Mouse (Mus musculus): ENCODE results near the gene Nod2. TPM values are rescaled to one million over a fixed set of nuclear protein-coding genes. Genes with fewer than 3 reads are reported as not detected.
A peak's percentile ranks its signal among the peaks of the same experiment; 100 is the strongest.
"Not testable (repeated sequence)": the region's sequence is repeated elsewhere in the genome, so short reads cannot be mapped to it uniquely, and the experiment has no call there.

Nod2 gene
- polyA plus RNA-seq, 1 experiment from 2014 or later, result 0.10 TPM

DNA sequence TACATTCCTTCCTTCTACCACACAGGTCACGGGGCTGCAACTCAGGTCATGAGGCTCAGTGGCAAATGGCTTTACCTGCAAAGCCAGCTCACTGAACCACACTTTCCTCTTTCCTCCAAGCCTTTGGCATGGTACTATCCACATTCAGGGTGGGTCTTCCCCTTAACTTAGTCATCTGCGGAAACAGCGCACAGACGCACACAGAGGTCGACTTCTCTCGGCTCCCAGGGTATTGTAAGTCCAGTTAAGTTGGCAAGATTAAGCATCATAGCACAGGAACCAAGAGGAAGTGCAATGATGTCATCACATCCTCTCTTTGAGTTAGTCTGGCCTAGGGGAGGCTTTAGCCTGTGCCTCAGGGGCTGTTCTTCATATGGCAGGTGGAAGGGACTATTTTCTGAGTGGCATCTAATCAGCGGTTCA, 13.8 kb upstream of the Nod2 start:
- H3K9ac ChIP-seq, result no peak overlapping the region
- 58% methylated on average over 7 of the region's 7 CpGs for WGBS
- peak; percentile 68 for ATAC-seq (ENCODE audit: insufficient number of reproducible peaks, low FRiP score)

GRCm38 (mm10) chr8:88635474-88636397, 11.4 kb upstream of the Nod2 start, which contains the start of gene Snx20:
TSS of gene Snx20 (minus strand) at chr8:88636128.
- Histone ChIP-seq H3K4me1 (replicated peaks) (no peaks in the 10 kb centered on the region), H3K4me2 (no peak within 1 kb of the TSS), H3K9ac (no peak within 1 kb of the TSS), H3K27ac (ENCODE audit: poor library complexity, severe bottlenecking) (no peak within 1 kb of the TSS), H3K9me3 (replicated peaks) (no peaks in the 10 kb centered on the region), H3K27me3 (replicated peaks) (0 out of 2 replicates have a peak, but pooled peaks cover 5% of the 10 kb centered on the region), H3K36me3 (no peaks in the 10 kb centered on the region), H3K4me3 (no peak within 1 kb of the TSS)
- 70% methylated on average over 14 of the region's 14 CpGs for WGBS
- no peak for ATAC-seq (ENCODE audit: insufficient number of reproducible peaks, low FRiP score)

More for the DNA sequence above, 13.8 kb upstream of the Nod2 start:
- H3K4me2 ChIP-seq, result no peak overlapping the region
- no peaks in the 10 kb centered on the region for H3K9me3 ChIP-seq (replicated peaks)
- H3K27me3 ChIP-seq (replicated peaks), result peaks cover 14% of the 10 kb centered on the region
- H3K4me1 ChIP-seq (replicated peaks), result no peaks in the 10 kb centered on the region
- H3K27ac ChIP-seq (ENCODE audit: poor library complexity, severe bottlenecking), result no peak overlapping the region
- H3K36me3 ChIP-seq, result no peaks in the 10 kb centered on the region
- H3K4me3 ChIP-seq, result no peak overlapping the region

DNA sequence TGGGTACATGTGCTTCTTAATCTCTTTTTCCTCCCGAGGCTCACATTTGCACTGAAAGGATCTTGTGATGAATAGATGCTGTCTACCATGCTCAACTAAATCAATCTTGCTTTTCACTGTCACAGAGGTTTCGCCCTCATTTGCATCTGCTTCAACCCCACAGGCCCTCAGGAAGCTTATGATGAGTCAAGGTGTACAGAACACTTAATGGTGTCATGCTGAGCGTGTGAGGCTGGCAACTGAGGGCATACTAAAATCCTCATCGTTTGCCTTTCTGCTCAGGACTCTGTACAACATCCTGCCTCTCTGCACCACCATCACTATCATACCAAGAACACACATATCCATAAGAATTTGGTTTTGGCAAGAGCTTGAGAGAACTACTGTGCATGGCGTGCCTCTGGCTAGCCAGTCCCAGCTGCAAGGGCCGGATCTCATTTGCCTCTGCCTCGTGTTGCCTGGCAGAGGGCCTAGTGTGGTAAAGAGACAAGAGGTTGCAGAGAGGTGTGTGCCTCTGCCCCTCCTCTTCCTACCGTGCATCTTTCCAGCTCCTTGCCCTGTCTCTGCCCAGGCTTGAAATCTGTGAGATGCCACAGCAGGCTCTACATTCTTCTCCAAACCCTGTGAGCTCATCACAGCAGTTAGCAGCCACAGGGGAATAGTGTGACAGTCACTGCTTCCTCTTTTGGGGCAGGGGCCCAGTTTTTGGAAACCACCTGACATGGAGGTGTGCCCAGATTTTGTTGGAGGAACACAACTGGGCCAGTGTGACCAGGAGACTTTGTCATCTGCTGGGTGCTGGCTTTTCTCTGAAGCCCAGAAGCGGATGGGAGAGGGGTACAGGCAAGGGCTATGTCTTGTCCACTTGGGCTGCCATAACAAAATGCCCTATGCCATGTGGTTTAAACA, 9.8 kb upstream of the Nod2 start:
- Histone ChIP-seq H3K4me2 (no peak overlapping the region), H3K9ac (no peak overlapping the region), H3K9me3 (replicated peaks) (no peaks in the 10 kb centered on the region), H3K4me3 (no peak overlapping the region), H3K4me1 (replicated peaks) (no peaks in the 10 kb centered on the region), H3K27me3 (replicated peaks) (0 out of 2 replicates have a peak, but pooled peaks cover 5% of the 10 kb centered on the region), H3K27ac (ENCODE audit: poor library complexity, severe bottlenecking) (no peak overlapping the region), H3K36me3 (no peaks in the 10 kb centered on the region)
- WGBS, result 72% methylated on average over 9 of the region's 9 CpGs
- ATAC-seq (ENCODE audit: insufficient number of reproducible peaks, low FRiP score), result no peak

DNA sequence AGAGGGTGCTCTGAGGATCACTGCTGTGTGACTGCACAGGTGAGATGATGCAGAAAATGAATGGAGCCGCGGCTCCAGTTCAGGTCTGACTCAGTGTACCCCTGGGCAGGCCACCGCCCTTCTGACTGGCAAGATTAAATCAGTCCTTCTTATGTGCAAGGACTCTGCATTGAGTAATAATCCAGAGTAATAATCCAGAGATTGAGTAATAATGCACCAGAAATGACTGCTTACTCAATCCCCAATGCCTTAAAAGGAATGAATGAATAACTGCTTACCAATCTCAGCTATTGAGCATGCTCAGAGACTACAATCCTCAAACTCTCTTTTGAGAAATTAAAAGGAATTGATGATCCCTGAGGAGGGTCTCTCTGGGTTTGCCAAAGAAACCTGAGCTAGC, 8.2 kb upstream of the Nod2 start:
- 95% methylated on average over 3 of the region's 3 CpGs for WGBS
- H3K27me3 ChIP-seq (replicated peaks), result 0 out of 2 replicates have a peak, but pooled peaks cover 5% of the 10 kb centered on the region
- no peaks in the 10 kb centered on the region for H3K4me1 ChIP-seq (replicated peaks)

DNA sequence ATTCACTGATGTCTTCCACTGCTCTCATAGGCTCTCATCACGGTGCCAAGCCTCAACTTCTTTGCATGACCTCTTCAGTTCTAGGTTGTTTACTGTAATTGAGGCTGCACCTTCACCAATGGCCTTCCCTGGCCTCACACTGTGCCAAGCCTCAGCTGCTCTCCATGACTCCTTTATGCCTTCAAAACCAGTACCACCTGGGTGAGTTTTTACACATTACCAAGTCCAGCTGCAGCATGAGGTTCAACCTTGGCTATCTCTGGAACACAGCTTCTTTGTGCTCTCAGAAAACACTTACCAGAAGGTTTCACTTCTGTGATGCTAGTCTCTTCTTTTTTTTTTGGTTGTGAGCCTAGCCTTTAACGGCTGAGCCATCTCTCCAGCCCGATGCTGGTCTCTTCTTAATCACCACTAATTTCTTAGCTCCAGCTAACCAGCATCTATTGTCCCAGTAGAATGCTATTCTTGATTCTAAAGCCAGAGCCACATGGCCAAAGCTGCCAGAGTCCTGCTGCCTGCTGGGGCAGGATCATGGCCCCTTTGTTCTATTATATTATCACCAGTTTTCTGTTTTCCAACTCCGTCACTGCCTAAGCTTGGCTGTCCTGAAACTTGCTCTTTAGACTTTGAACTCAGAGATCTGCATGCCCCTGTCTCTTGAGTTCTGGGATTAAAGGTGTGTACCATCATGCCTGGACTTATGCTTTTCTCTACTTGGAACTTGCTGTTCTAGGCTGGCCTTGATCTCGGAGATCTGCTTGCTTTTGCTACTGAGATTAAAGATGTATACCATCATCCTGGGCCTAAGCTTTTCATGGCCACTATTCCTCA, 4.2 kb upstream of the Nod2 start:
- WGBS, result 81% methylated on average over 5 of the region's 5 CpGs
- Histone ChIP-seq H3K4me2 (no peak overlapping the region), H3K9ac (no peak overlapping the region), H3K27me3 (replicated peaks) (peaks cover 2% of the 10 kb centered on the region), H3K4me1 (replicated peaks) (peaks cover 12% of the 10 kb centered on the region), H3K9me3 (replicated peaks) (no peaks in the 10 kb centered on the region), H3K4me3 (no peak overlapping the region), H3K27ac (ENCODE audit: poor library complexity, severe bottlenecking) (no peak overlapping the region), H3K36me3 (no peaks in the 10 kb centered on the region)
- no peak for ATAC-seq (ENCODE audit: insufficient number of reproducible peaks, low FRiP score)

More for the DNA sequence above, 8.2 kb upstream of the Nod2 start:
- Histone ChIP-seq H3K9ac (no peak overlapping the region), H3K36me3 (no peaks in the 10 kb centered on the region), H3K9me3 (replicated peaks) (no peaks in the 10 kb centered on the region), H3K4me3 (no peak overlapping the region), H3K27ac (ENCODE audit: poor library complexity, severe bottlenecking) (no peak overlapping the region), H3K4me2 (no peak overlapping the region)
- no peak for ATAC-seq (ENCODE audit: insufficient number of reproducible peaks, low FRiP score)

GRCm38 (mm10) chr8:88648322-88648721, 1.2 kb downstream of the Nod2 start:
- H3K27ac ChIP-seq (ENCODE audit: poor library complexity, severe bottlenecking), result no peak overlapping the region
- no peak overlapping the region for H3K4me2 ChIP-seq
- no peak for ATAC-seq (ENCODE audit: insufficient number of reproducible peaks, low FRiP score)
- H3K36me3 ChIP-seq, result no peaks in the 10 kb centered on the region
- H3K4me1 ChIP-seq (replicated peaks), result peaks cover 13% of the 10 kb centered on the region
- H3K27me3 ChIP-seq (replicated peaks), result peaks cover 39% of the 10 kb centered on the region
- H3K9ac ChIP-seq, result no peak overlapping the region
- no peaks in the 10 kb centered on the region for H3K9me3 ChIP-seq (replicated peaks)
- H3K4me3 ChIP-seq, result no peak overlapping the region

DNA sequence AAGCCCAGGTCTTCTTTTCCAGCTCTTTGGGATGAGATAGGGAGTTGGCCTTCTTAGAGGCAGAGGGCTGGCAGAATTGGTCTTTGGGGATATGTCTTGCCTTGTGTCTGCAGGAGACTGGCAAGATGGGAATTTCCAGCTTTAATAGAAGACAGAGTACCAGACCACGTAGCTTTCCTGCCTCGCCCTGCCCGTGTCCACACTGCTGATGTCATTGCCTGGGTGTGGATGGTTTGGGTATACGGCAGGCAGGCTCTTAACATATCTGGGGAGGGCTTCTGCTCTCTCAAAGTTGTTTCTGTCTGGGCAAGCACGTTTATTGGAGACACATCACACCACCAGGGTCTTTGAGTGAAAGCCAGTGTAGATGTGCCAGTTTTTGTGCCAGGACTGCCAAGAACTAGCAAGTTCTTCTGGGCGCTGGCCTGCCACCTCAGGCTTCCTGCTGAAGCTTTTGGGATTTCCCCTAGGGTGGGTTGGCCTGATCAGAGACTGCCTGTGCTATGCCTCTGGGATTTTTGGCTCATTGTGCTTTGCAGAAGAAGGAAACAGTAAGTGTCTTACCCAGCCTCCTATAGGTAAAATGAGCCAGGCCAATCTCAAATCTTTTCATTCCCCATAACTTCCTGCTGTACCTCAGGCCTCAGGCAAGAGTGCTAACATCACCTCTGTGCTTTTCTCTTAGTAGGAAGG, 3.0 kb downstream of the Nod2 start:
- H3K4me1 ChIP-seq (replicated peaks), result peaks cover 13% of the 10 kb centered on the region
- no peak overlapping the region for H3K27ac ChIP-seq (ENCODE audit: poor library complexity, severe bottlenecking)
- H3K9me3 ChIP-seq (replicated peaks), result no peaks in the 10 kb centered on the region
- H3K9ac ChIP-seq, result no peak overlapping the region
- H3K27me3 ChIP-seq (replicated peaks), result peaks cover 39% of the 10 kb centered on the region
- no peaks in the 10 kb centered on the region for H3K36me3 ChIP-seq
- H3K4me3 ChIP-seq, result no peak overlapping the region
- 71% methylated on average over 6 of the region's 6 CpGs for WGBS
- H3K4me2 ChIP-seq, result no peak overlapping the region
- ATAC-seq (ENCODE audit: insufficient number of reproducible peaks, low FRiP score), result no peak

DNA sequence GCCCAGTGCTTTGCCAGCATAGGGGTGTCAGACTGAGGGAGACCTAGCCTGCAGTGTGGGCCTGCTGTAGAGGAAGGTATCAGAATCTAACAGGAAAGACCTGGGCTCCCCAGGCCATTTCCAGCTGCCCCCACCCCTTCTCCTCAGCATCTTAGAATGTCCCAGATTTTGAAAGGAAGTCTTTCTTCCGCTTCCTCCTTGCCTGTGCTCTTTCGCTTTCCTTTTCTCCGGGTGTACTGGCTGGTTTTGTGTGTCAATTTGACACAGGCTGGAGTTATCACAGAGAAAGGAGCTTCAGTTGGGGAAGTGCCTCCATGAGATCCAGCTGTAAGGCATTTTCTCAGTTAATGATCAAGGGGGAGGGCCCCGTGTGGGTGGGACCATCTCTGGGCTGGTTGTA, 4.0 kb downstream of the Nod2 start:
- not testable (repeated sequence) for H3K9me3 ChIP-seq (replicated peaks); H3K4me3 ChIP-seq; H3K36me3 ChIP-seq; H3K9ac ChIP-seq; H3K27ac ChIP-seq (ENCODE audit: poor library complexity, severe bottlenecking); ATAC-seq (ENCODE audit: insufficient number of reproducible peaks, low FRiP score); H3K4me2 ChIP-seq
- peaks cover 13% of the 10 kb centered on the region for H3K4me1 ChIP-seq (replicated peaks)
- WGBS, result 60% methylated on average over 4 of the region's 4 CpGs
- H3K27me3 ChIP-seq (replicated peaks), result peaks cover 39% of the 10 kb centered on the region

GRCm38 (mm10) chr8:88655334-88655733, 8.2 kb downstream of the Nod2 start:
- no peak overlapping the region for H3K9ac ChIP-seq
- H3K4me3 ChIP-seq, result no peak overlapping the region
- no peaks in the 10 kb centered on the region for H3K36me3 ChIP-seq
- H3K4me2 ChIP-seq, result no peak overlapping the region
- no peaks in the 10 kb centered on the region for H3K4me1 ChIP-seq (replicated peaks)
- no peak for ATAC-seq (ENCODE audit: insufficient number of reproducible peaks, low FRiP score)
- H3K9me3 ChIP-seq (replicated peaks), result no peaks in the 10 kb centered on the region
- H3K27ac ChIP-seq (ENCODE audit: poor library complexity, severe bottlenecking), result no peak overlapping the region
- peaks cover 15% of the 10 kb centered on the region for H3K27me3 ChIP-seq (replicated peaks)

DNA sequence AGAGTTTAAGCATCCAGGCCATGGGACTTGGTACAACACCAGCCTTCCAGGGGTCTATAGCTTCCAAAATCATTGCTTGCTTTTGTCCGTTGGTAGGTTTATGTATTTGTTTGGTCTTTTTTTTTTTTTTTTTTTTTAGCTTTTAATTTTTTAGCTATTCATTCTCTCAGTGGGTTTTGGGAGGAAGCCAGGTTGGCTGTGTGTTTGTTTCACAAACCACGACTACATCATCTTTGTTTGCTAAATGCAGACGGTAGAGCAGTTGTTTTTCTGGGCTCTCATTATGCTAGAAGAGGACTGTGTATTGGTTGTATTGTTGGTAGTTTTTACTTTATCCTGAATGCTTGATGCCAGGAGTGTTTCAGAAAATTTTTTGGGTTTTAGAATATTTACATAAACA, 12.8 kb downstream of the Nod2 start:
- H3K9ac ChIP-seq, result no peak overlapping the region
- no peaks in the 10 kb centered on the region for H3K36me3 ChIP-seq
- H3K27me3 ChIP-seq (replicated peaks), result peaks cover 26% of the 10 kb centered on the region
- no peaks in the 10 kb centered on the region for H3K4me1 ChIP-seq (replicated peaks)
- ATAC-seq (ENCODE audit: insufficient number of reproducible peaks, low FRiP score), result no peak
- no peak overlapping the region for H3K4me2 ChIP-seq
- H3K9me3 ChIP-seq (replicated peaks), result no peaks in the 10 kb centered on the region
- no peak overlapping the region for H3K27ac ChIP-seq (ENCODE audit: poor library complexity, severe bottlenecking)
- no peak overlapping the region for H3K4me3 ChIP-seq
- WGBS, result 80% methylated on average over 3 of the region's 3 CpGs
